Mouse (Mus musculus): ENCODE results near the gene Slc45a3. TPM values are rescaled to one million over a fixed set of nuclear protein-coding genes. Genes with fewer than 3 reads are reported as not detected.

The Slc45a3 gene
- polyA plus RNA-seq, 1 experiment from 2014 or later: 0.74 TPM

DNA sequence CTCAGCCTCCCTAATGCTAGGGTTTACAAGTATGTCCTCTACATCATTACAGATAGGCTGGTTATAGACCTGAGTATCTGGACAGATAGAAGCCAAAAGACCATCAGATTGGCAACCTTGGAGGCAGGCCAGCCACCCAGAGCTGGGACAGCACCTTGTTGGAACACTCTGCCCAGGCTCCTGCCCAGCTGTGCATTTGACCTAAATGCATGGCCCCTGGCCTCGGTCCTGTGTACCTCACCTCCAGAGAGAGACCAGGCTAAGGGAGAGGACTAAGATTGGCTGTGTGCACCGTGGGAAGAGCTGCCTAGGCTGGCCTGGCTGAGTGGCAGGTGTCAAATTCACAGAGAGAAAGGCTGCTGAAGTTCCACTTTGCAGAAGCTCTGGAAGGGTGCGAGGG, 5.8 kb downstream of the Slc45a3 start:
- peaks cover 18% of the 10 kb centered on the region for H3K27me3 ChIP-seq
- H3K9me3 ChIP-seq: no peaks in the 10 kb centered on the region
- no peaks in the 10 kb centered on the region for H3K36me3 ChIP-seq
- ATAC-seq (ENCODE audit: low FRiP score, low read depth): no peak
- H3K4me3 ChIP-seq: no peak overlapping the region
- WGBS: 39% methylated on average over 3 of the region's 3 CpGs
- no peak overlapping the region for H3K4me2 ChIP-seq
- peaks cover 25% of the 10 kb centered on the region for H3K4me1 ChIP-seq (replicated peaks)
- no peak overlapping the region for H3K27ac ChIP-seq (replicated peaks)
- H3K9ac ChIP-seq: no peak overlapping the region

DNA sequence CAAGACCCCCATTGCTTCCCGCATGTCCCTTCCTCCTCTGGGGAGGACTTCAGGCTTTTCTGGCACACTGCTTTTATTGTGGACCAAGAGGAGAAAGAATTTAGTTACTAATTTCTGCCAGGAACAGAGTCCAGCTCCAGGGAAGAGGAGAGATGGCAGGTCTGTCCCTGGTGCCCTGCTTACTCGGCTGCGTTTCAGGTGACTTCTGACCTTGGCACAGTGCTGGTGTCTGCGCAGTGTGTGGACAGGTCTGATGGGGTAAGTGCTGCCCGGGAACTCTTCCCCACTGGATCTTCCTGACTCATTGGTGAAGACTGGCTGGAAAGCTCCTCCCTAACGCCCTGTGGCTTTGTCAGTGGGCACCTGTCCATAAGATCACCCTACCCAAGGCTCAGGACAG, 6.2 kb downstream of the Slc45a3 start:
- Histone ChIP-seq H3K4me3 (no peak overlapping the region), H3K9me3 (no peaks in the 10 kb centered on the region), H3K36me3 (no peaks in the 10 kb centered on the region), H3K4me1 (replicated peaks) (peaks cover 21% of the 10 kb centered on the region), H3K4me2 (no peak overlapping the region), H3K9ac (no peak overlapping the region), H3K27me3 (peaks cover 14% of the 10 kb centered on the region), H3K27ac (replicated peaks) (no peak overlapping the region)
- WGBS: 67% methylated on average over 6 of the region's 6 CpGs
- no peak for ATAC-seq (ENCODE audit: low FRiP score, low read depth)

DNA sequence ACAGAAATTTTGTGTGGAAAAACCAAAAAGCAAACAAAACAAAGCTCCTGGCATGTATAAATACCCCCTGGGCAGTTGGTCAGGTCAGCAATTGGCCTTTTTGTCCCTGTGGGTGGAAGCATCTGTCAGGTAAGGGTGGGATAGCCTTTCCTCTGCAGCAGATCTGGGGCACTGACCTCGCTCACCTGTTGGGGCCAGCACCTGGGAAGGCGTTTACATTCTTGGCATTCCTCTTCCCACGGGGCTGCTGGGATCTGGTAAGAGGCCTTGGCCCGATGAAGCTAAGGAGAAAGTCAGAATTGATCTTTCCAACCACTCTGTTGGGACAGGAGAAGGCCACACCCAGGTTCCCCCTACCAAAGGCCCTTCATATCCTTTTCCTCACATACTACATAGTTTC, 7.1 kb downstream of the Slc45a3 start:
- H3K9ac ChIP-seq: no peak overlapping the region
- 61% methylated on average over 4 of the region's 4 CpGs for WGBS
- peaks cover 20% of the 10 kb centered on the region for H3K4me1 ChIP-seq (replicated peaks)
- ATAC-seq (ENCODE audit: low FRiP score, low read depth): no peak
- H3K27ac ChIP-seq (replicated peaks): no peak overlapping the region
- H3K27me3 ChIP-seq: peaks cover 5% of the 10 kb centered on the region
- H3K4me3 ChIP-seq: no peak overlapping the region
- H3K36me3 ChIP-seq: no peaks in the 10 kb centered on the region
- H3K9me3 ChIP-seq: no peaks in the 10 kb centered on the region
- H3K4me2 ChIP-seq: no peak overlapping the region

DNA sequence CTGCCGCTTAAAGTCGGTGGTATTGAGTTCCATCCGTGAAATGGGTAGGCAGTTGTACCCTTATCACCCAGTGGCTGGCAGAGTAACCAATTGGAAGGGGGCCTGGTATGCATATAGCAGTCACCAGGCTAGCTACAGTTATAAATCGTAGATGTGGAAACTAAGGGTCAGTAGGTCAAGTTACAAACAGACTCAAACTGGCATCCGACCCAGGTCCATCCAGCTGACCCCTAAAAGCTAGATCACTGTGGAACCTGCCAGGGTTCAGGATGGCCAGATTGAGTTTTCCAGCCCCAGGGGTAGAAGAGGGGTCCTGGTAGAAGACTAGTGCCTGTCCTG, 7.5 kb downstream of the Slc45a3 start:
- Histone ChIP-seq H3K27ac (replicated peaks) (no peak overlapping the region), H3K4me2 (no peak overlapping the region), H3K36me3 (no peaks in the 10 kb centered on the region), H3K4me3 (no peak overlapping the region), H3K9ac (no peak overlapping the region), H3K4me1 (replicated peaks) (peaks cover 20% of the 10 kb centered on the region), H3K9me3 (no peaks in the 10 kb centered on the region), H3K27me3 (0 out of 2 replicates have a peak, but pooled peaks cover 3% of the 10 kb centered on the region)
- no peak for ATAC-seq (ENCODE audit: low FRiP score, low read depth)
- WGBS: 35% methylated on average over 5 of the region's 5 CpGs

DNA sequence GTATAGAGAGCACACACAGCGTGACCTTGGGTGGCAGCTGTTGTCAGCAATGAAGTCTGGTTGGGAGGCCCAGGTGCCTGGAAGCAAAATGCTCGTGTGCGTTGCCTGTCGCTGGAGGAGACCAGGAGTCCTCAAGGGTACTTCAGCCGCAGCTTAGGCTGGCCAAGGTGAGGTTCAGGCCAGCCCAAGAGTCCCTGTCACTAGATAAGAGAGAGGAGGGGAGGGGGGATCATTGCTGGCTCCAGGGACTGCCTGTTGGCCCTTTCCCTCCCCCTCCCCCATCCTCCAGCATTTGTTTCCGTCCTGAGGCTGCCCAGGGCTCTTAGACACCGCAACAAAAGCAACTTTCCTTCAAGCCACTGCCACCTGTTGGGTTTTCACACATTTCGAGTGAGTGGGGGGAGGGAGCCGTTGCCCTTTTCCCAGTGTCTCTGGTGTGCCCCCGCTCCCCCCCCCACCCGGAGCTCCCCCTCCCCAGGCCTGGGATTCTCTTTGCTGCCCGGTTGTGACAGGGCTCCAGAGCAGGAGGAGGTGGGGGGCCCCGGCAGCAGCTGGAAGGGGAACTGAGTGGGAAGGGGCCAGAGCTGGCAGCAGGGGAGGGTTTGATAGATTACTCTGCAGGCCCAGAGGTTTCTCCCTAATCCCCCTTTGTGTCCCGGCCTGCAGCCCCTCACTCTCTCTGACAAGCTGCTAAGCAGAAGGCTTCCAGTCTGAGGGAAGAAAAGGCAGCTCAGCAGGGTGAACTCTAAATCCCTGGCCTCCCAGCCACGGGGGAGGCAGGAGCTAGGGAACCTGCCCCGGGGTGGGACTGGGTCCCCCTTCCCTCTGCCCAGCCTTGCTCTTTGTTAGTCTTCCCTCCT, 8.1 kb downstream of the Slc45a3 start:
- ATAC-seq (ENCODE audit: low FRiP score, low read depth): peak; percentile 46; the same call in 1 of the 2 replicates
- Histone ChIP-seq H3K27me3 (0 out of 2 replicates have a peak, but pooled peaks cover 3% of the 10 kb centered on the region), H3K9me3 (no peaks in the 10 kb centered on the region), H3K4me2 (peak overlapping the region; percentile 18; the same call in 1 of the 2 replicates), H3K36me3 (no peaks in the 10 kb centered on the region), H3K4me3 (no peak overlapping the region), H3K4me1 (replicated peaks) (peaks cover 20% of the 10 kb centered on the region), H3K27ac (replicated peaks) (no peak overlapping the region), H3K9ac (no peak overlapping the region)
- 6% methylated on average over 16 of the region's 16 CpGs for WGBS

DNA sequence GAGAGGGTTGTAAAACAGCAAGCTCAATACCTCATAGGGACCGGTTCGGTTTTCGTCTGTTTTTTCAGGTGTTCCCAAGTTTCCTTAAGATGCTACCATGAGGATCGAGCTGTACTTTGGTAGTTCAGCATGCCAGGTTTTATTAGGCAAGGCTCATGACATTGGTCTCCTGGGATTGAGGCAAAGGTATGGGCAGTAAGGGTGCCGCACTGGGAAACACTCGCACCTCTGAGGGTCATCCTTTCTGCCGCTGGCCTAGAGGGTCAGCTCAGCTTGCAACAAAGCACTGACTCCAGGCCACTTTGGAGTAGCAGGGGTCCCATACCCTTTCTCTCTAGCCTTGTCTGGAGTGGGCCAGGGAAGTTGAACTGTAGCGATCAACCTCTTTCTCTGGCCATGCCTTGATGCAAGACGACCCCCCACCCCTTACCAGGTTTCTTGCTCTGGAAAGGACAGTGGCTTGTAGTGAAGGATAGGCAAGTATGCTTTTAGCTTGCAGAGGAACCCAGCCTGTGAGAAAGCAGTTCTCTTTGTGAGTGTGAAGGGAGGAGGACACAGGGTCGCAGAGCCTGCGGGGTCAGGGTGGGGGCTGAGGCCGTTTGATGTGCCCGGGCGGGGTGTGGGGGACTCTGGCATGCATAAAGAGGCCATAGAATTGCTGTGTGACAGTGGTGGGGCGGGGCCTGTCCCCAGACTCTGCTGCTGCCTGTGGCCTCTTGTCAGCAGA, 9.2 kb downstream of the Slc45a3 start:
- Histone ChIP-seq H3K4me2 (no peak overlapping the region), H3K9ac (no peak overlapping the region), H3K27ac (replicated peaks) (no peak overlapping the region), H3K9me3 (no peaks in the 10 kb centered on the region), H3K27me3 (no peaks in the 10 kb centered on the region), H3K4me3 (no peak overlapping the region), H3K36me3 (no peaks in the 10 kb centered on the region), H3K4me1 (replicated peaks) (peaks cover 20% of the 10 kb centered on the region)
- no peak for ATAC-seq (ENCODE audit: low FRiP score, low read depth)
- WGBS: 10% methylated on average over 15 of the region's 15 CpGs

DNA sequence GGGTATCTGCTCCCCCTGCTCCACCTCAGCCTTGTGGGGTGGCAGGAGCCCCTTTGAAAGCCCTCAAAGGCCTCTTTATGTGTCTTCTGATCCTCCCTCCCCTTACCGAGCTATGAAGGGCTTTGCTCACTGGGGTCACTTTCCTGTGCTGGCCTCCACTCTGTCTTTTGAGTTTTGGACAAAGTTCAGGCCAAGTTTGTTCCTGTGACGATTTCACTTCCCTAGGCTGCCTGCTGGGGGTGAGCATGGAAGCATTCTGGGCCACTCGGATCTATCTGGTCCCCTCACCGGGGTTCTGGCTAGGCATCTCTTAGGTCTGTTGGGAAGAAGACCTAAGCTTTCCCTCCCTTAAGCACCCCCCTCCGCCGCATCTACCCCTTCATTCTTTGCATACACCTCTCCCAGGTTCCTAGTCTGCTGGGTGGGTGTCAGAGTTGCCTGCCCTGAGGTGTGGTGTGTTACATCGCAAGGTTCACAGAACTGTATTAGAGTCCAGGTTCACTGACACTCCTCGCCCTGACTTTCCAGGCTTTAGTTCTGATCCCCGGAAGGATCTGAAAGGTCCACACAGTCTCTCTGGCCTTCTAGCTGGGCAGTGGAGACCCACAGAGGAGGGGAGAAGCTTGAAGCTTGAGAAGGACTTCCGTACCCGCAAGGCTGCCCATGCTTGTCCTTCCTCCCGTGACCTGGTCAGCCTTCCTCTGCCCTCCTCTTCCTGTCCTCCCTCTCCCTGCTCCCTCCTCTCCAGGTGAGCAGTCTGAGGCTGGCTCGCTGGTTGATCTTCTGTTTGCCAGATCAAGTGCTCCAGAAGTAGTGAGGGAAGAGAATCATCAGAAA, 9.9 kb downstream of the Slc45a3 start:
- H3K27me3 ChIP-seq: no peaks in the 10 kb centered on the region
- no peak overlapping the region for H3K27ac ChIP-seq (replicated peaks)
- H3K9me3 ChIP-seq: no peaks in the 10 kb centered on the region
- WGBS: 17% methylated on average over 13 of the region's 13 CpGs
- no peak for ATAC-seq (ENCODE audit: low FRiP score, low read depth)
- peaks cover 20% of the 10 kb centered on the region for H3K4me1 ChIP-seq (replicated peaks)
- H3K4me3 ChIP-seq: no peak overlapping the region
- H3K9ac ChIP-seq: no peak overlapping the region
- H3K4me2 ChIP-seq: no peak overlapping the region
- no peaks in the 10 kb centered on the region for H3K36me3 ChIP-seq

DNA sequence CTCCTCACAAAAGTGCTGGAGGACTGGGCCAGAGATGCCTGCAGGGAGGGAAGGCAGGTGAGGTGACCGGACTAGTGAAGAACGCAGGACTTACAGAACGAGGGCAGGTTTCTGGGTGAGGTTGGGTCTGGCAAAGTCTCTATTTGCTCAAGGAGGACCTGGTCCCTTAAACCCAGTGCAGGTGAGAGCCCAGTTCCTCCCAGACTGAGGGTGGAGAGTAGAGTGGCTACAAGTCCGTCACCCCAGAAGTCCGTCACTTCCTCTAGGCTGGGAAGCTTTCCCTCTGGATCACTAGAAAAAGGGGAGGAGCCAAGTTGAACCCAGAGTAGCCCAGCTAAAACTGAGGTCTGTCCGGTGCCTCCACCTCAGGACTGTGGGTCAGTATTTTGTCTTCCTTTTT, 11.2 kb downstream of the Slc45a3 start:
- H3K36me3 ChIP-seq: no peaks in the 10 kb centered on the region
- no peaks in the 10 kb centered on the region for H3K9me3 ChIP-seq
- H3K9ac ChIP-seq: no peak overlapping the region
- no peak overlapping the region for H3K4me2 ChIP-seq
- no peak for ATAC-seq (ENCODE audit: low FRiP score, low read depth)
- WGBS: 79% methylated on average over 6 of the region's 6 CpGs
- no peaks in the 10 kb centered on the region for H3K27me3 ChIP-seq
- no peak overlapping the region for H3K27ac ChIP-seq (replicated peaks)
- peaks cover 20% of the 10 kb centered on the region for H3K4me1 ChIP-seq (replicated peaks)
- H3K4me3 ChIP-seq: no peak overlapping the region

DNA sequence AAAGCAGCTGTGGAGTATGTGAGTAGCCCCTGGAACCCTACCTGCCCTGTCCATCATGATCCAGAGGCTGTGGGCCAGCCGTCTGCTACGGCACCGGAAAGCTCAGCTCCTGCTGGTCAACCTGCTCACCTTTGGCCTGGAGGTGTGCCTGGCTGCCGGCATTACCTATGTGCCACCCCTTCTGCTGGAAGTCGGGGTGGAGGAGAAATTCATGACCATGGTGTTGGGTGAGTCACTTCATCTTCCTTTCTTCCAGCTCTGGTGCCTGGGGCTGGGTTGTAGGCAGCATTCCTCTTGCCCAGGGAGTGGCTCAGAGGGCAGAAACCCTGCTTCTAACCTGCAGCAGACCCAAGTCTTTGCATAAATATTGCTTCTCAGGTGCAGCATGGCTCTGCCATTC, 14.1 kb downstream of the Slc45a3 start:
- H3K9me3 ChIP-seq: no peaks in the 10 kb centered on the region
- peaks cover 10% of the 10 kb centered on the region; the same call in 1 of the 2 replicates for H3K4me1 ChIP-seq (replicated peaks)
- H3K4me3 ChIP-seq: no peak overlapping the region
- no peaks in the 10 kb centered on the region for H3K36me3 ChIP-seq
- ATAC-seq (ENCODE audit: low FRiP score, low read depth): no peak
- no peaks in the 10 kb centered on the region for H3K27me3 ChIP-seq
- no peak overlapping the region for H3K27ac ChIP-seq (replicated peaks)
- H3K9ac ChIP-seq: no peak overlapping the region
- no peak overlapping the region for H3K4me2 ChIP-seq
- 89% methylated on average over 5 of the region's 5 CpGs for WGBS

DNA sequence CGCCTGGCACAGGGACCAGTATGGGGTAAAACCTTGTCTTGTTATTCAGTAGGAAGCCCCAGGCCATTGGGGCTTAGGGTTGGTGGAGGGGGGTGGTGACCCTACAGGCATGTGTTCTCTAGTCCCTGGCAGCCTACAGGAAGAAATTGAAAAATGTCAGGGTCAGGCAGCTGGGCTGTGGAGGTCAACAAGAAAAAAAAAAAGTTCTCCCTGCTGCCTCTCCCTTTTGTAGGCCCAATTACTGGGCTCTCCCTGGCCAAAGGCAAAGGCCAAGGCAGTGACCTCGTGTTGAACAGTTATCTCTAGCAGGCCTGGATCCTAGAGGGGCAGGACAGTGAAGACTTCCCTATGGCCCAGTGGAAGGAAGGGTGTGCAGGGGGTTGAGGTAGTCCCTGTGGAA, 17.7 kb downstream of the Slc45a3 start:
- Histone ChIP-seq H3K9me3 (no peaks in the 10 kb centered on the region), H3K36me3 (no peaks in the 10 kb centered on the region), H3K9ac (no peak overlapping the region), H3K4me2 (no peak overlapping the region), H3K4me3 (no peak overlapping the region), H3K4me1 (replicated peaks) (no peaks in the 10 kb centered on the region), H3K27me3 (no peaks in the 10 kb centered on the region), H3K27ac (replicated peaks) (no peak overlapping the region)
- 15% methylated on average over 2 of the region's 2 CpGs for WGBS
- ATAC-seq (ENCODE audit: low FRiP score, low read depth): no peak

DNA sequence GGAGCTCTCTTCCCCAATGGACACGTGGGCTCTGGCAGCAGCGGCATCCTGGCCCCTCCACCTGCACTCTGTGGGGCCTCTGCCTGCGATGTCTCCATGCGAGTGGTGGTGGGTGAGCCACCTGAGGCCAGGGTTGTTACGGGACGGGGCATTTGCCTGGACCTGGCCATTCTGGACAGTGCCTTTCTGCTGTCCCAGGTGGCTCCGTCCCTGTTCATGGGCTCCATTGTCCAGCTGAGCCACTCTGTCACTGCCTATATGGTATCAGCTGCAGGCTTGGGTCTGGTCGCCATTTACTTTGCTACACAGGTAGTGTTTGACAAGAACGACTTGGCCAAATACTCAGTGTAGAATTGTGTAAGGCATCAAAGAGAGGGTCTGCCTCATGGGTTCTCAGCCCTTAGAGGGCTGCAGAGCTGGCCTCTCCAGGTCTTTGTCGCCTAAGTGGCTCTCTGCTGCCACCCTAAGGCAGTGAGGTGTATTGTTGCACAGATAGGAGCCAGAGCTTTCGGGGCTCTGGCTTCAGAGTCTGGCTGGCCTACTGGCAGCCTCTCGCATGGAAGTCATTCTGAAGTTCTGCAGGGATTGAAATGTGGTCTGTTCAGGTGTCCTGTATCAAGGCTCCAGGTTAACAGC, 18.7 kb downstream of the Slc45a3 start:
- H3K27ac ChIP-seq (replicated peaks): no peak overlapping the region
- H3K36me3 ChIP-seq: no peaks in the 10 kb centered on the region
- no peak overlapping the region for H3K4me3 ChIP-seq
- no peaks in the 10 kb centered on the region for H3K9me3 ChIP-seq
- H3K4me2 ChIP-seq: no peak overlapping the region
- no peaks in the 10 kb centered on the region for H3K27me3 ChIP-seq
- no peaks in the 10 kb centered on the region for H3K4me1 ChIP-seq (replicated peaks)
- ATAC-seq (ENCODE audit: low FRiP score, low read depth): peak; percentile 65
- 53% methylated on average over 12 of the region's 12 CpGs for WGBS
- no peak overlapping the region for H3K9ac ChIP-seq
